Mouse (Mus musculus): ENCODE data around the gene Rftn1. TPM values are rescaled to one million over a fixed set of nuclear protein-coding genes. Genes with fewer than 3 reads are reported as not detected.
A peak's percentile ranks its signal among the peaks of the same experiment; 100 is the strongest.

The Rftn1 gene
- polyA plus RNA-seq, 1 experiment from 2014 or later = 9.7 TPM

DNA sequence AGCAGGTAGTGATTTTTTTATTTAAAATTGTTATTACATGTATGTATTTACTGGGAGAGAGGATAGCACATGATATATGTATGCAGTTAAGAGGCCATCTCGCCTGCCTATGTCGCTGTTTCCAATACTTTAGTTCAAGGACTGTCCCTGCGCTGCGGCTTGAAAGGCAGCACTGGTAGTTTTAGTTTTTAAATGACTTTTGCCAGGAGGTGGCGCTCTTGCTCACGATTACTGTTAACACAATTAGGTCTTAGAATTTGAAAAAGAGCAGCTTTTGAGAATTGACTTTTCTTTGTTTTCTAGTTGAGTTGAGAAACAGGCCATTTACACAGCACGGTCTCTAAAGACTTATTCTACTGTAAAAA lies 239.0 kb downstream of the Rftn1 start:
- H3K27me3 ChIP-seq (replicated peaks; ENCODE audit: control insufficient read depth, insufficient read depth, low read length) = no peaks in the 10 kb centered on the region
- H3K4me3 ChIP-seq (ENCODE audit: low read depth, low read length) = no peak overlapping the region
- peak; percentile 88 for DNase-seq (ENCODE audit: low spot score)
- no peak overlapping the region for H3K9ac ChIP-seq (ENCODE audit: low read length)
- no peak for ATAC-seq (replicated peaks; ENCODE audit: low FRiP score, low TSS enrichment, low read depth)
- H3K9me3 ChIP-seq (ENCODE audit: control insufficient read depth, low read length) = no peaks in the 10 kb centered on the region
- 8% methylated on average over 7 of the region's 7 CpGs for WGBS
- H3K4me2 ChIP-seq (ENCODE audit: low read length) = peak overlapping the region; percentile 32; the same call in 1 of the 2 replicates
- peak overlapping the region; percentile 60 for H3K27ac ChIP-seq (ENCODE audit: low read depth)
- H3K36me3 ChIP-seq (ENCODE audit: control insufficient read depth, insufficient read depth, low read length) = no peaks in the 10 kb centered on the region
- H3K4me1 ChIP-seq (replicated peaks; ENCODE audit: control insufficient read depth, insufficient read depth, low read length) = no peaks in the 10 kb centered on the region

DNA sequence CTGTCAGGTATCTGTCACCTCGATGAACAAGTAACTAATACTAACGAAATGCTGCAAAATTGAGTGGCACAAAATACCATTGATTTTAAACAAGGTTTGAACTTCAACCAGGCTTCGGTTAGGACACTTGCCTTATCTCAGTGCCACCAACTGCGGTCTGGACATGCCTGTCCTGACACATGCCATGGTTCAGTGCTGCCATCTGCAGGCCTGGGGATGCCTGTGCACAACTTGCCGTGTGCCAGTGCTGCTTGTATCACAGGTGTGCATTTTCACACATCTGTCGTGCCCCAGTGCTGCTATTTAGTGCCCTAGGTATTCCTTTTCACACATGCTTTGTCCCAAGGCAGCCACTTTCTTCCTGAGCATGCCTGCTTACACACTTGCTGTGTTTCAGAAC lies 247.8 kb downstream of the Rftn1 start:
- H3K27ac ChIP-seq (ENCODE audit: low read depth) = no peak overlapping the region
- H3K4me1 ChIP-seq (replicated peaks; ENCODE audit: control insufficient read depth, insufficient read depth, low read length) = no peaks in the 10 kb centered on the region
- H3K27me3 ChIP-seq (replicated peaks; ENCODE audit: control insufficient read depth, insufficient read depth, low read length) = no peaks in the 10 kb centered on the region
- no peak overlapping the region for H3K9ac ChIP-seq (ENCODE audit: low read length)
- no peak for DNase-seq (ENCODE audit: low spot score)
- H3K9me3 ChIP-seq (ENCODE audit: control insufficient read depth, low read length) = no peaks in the 10 kb centered on the region
- no peak overlapping the region for H3K4me2 ChIP-seq (ENCODE audit: low read length)
- no peaks in the 10 kb centered on the region for H3K36me3 ChIP-seq (ENCODE audit: control insufficient read depth, insufficient read depth, low read length)
- 63% methylated on average over 6 of the region's 6 CpGs for WGBS
- ATAC-seq (replicated peaks; ENCODE audit: low FRiP score, low TSS enrichment, low read depth) = no peak
- no peak overlapping the region for H3K4me3 ChIP-seq (ENCODE audit: low read depth, low read length)

Other genes with a start within 250 kb of the Rftn1 start
- gene Dazl, start 103.0 kb upstream of the Rftn1 start, polyA plus RNA-seq (2014; fragmentation: Nextera tagmentation; extraction: Ambion mirVana) = 0.20 and 0.78 TPM in 2 replicates

All from intestine, embryonic 14.5 days (tissue).